Mouse (Mus musculus): Measurements from ENCODE around the gene Zfp618. TPM values are rescaled to one million over a fixed set of nuclear protein-coding genes. Genes with fewer than 3 reads are reported as not detected.

Zfp618 gene
- total RNA-seq (2022): under 1 TPM; 0.10 to 0.20 (median 0.13) TPM

- no peak for DNase-seq (ENCODE audit: low spot score in 2 of 2)
Observed at GRCm38 (mm10) chr4:62965497-62966302, at the start of gene Zfp618. Gene Zfp618 (plus strand): TSS chr4:62965573.

- DNase-seq (ENCODE audit: low spot score in 2 of 2): no peak
Observed at GRCm38 (mm10) chr4:62917056-62917455, 48.3 kb upstream of the Zfp618 start.

GRCm38 (mm10) chr4:62933798-62934197 is 31.6 kb upstream of the Zfp618 start:
- no peak for DNase-seq (ENCODE audit: low spot score in 2 of 2)

GRCm38 (mm10) chr4:62935589-62936218 is 29.7 kb upstream of the Zfp618 start:
- DNase-seq (ENCODE audit: low spot score in 2 of 2): no peak

- no peak for DNase-seq (ENCODE audit: low spot score in 2 of 2)
Observed at GRCm38 (mm10) chr4:62941961-62942892, 23.1 kb upstream of the Zfp618 start.

GRCm38 (mm10) chr4:62944326-62944879 is 21.0 kb upstream of the Zfp618 start:
- no peak for DNase-seq (ENCODE audit: low spot score in 2 of 2)

- no peak for DNase-seq (ENCODE audit: low spot score in 2 of 2)
Observed at GRCm38 (mm10) chr4:62963806-62964205, 1.6 kb upstream of the Zfp618 start.

- no peak for DNase-seq (ENCODE audit: low spot score in 2 of 2)
Observed at GRCm38 (mm10) chr4:62964844-62965496, 403 bp upstream of the Zfp618 start.

- DNase-seq (ENCODE audit: low spot score in 2 of 2): no peak
Observed at GRCm38 (mm10) chr4:62969526-62969925, 4.2 kb downstream of the Zfp618 start.

GRCm38 (mm10) chr4:62971991-62972390 is 6.6 kb downstream of the Zfp618 start:
- no peak for DNase-seq (ENCODE audit: low spot score in 2 of 2)

- DNase-seq (ENCODE audit: low spot score in 2 of 2): no peak
Observed at GRCm38 (mm10) chr4:62973086-62973485, 7.7 kb downstream of the Zfp618 start.

- no peak for DNase-seq (ENCODE audit: low spot score in 2 of 2)
Observed at GRCm38 (mm10) chr4:62974901-62975300, 9.5 kb downstream of the Zfp618 start.

GRCm38 (mm10) chr4:62975541-62975940 is 10.2 kb downstream of the Zfp618 start:
- no peak for DNase-seq (ENCODE audit: low spot score in 2 of 2)

- DNase-seq (ENCODE audit: low spot score in 2 of 2): no peak
Observed at GRCm38 (mm10) chr4:62977454-62977853, 12.1 kb downstream of the Zfp618 start.

- DNase-seq (ENCODE audit: low spot score in 2 of 2): no peak
Observed at GRCm38 (mm10) chr4:62978501-62978911, 13.1 kb downstream of the Zfp618 start.

GRCm38 (mm10) chr4:62981572-62981971 is 16.2 kb downstream of the Zfp618 start:
- DNase-seq (ENCODE audit: low spot score in 2 of 2): no peak

- DNase-seq (ENCODE audit: low spot score in 2 of 2): no peak
Observed at GRCm38 (mm10) chr4:62983556-62983955, 18.2 kb downstream of the Zfp618 start.

GRCm38 (mm10) chr4:62991336-62991735 is 26.0 kb downstream of the Zfp618 start:
- no peak for DNase-seq (ENCODE audit: low spot score in 2 of 2)

GRCm38 (mm10) chr4:62993190-62993589 is 27.8 kb downstream of the Zfp618 start:
- no peak for DNase-seq (ENCODE audit: low spot score in 2 of 2)

GRCm38 (mm10) chr4:62997606-62998005 is 32.2 kb downstream of the Zfp618 start:
- no peak for DNase-seq (ENCODE audit: low spot score in 2 of 2)

GRCm38 (mm10) chr4:62998431-62998835 is 33.1 kb downstream of the Zfp618 start:
- no peak for DNase-seq (ENCODE audit: low spot score in 2 of 2)
